In genomic region chr1:62833356-62833755, GRCm38 (mm10) we compare ENCODE assay signal across 18 mouse cellular contexts.
"Had no signal": no experiment of that assay in that cellular context is flagged by ENCODE, and none has a peak within 500 bp of the region (broad histone marks: within the 10 kb centered on the region; RNA-seq: fewer than 3 reads in every experiment).

No protein-coding gene starts in this region.

- H3K4me3 ChIP-seq: midbrain, embryonic 10.5 days; midbrain, embryonic 12.5 days; myocyte; neural tube, embryonic 13.5 days; neural tube, embryonic 15.5 days had no signal

- H3K27ac ChIP-seq: midbrain, embryonic 10.5 days; midbrain, embryonic 12.5 days; neural tube, embryonic 13.5 days; neural tube, embryonic 15.5 days had no signal

- DNase-seq: lung, adult 18-20 months; lung, embryonic 14.5 days; lung, postnatal 10 days; lung, postnatal 4 days; midbrain, embryonic 14.5 days; retina, postnatal 1 day; right cerebral cortex, adult 18-20 months; right cerebral cortex, postnatal 25 days; right cerebral cortex, postnatal 4 days; spleen, adult 18-20 months; thymus, adult 18-20 months; thymus, postnatal 14 days; thymus, postnatal 36 days had no signal
